Mouse (Mus musculus): ENCODE measurements at regions not wholly inside any gene's neighbourhood (a gene's known extent, or its start where the extent isn't known, plus 50 kb on each side); places are given as distances from the start of the nearest gene placed in this dataset.

- no peak for DNase-seq
Observed at GRCm38 (mm10) chr11:111858111-111858510, 792.1 kb downstream of the Kcnj2 start.

GRCm38 (mm10) chr11:111865143-111865542 lies 799.2 kb downstream of the Kcnj2 start:
- DNase-seq: no peak

- DNase-seq: no peak
Observed at GRCm38 (mm10) chr11:111875406-111875805, 809.4 kb downstream of the Kcnj2 start.

GRCm38 (mm10) chr11:111880146-111880545 lies 814.2 kb downstream of the Kcnj2 start:
- DNase-seq: no peak

- no peak for DNase-seq
Observed at GRCm38 (mm10) chr11:111890026-111890425, 824.1 kb downstream of the Kcnj2 start.

GRCm38 (mm10) chr11:111893861-111894260 lies 827.9 kb downstream of the Kcnj2 start:
- DNase-seq: no peak

GRCm38 (mm10) chr11:111895221-111896200 lies 829.5 kb downstream of the Kcnj2 start:
- DNase-seq: no peak

GRCm38 (mm10) chr11:111897001-111897400 lies 831.0 kb downstream of the Kcnj2 start:
- no peak for DNase-seq

- DNase-seq: peak; percentile 6
Observed at GRCm38 (mm10) chr11:111904086-111904485, 838.1 kb downstream of the Kcnj2 start.

GRCm38 (mm10) chr11:111913891-111914290 lies 847.9 kb downstream of the Kcnj2 start:
- DNase-seq: no peak

- DNase-seq: no peak
Observed at GRCm38 (mm10) chr11:111926336-111926735, 855.7 kb upstream of the Sox9 start.

GRCm38 (mm10) chr11:111929366-111929765 lies 852.7 kb upstream of the Sox9 start:
- DNase-seq: no peak

- peak; percentile 6 for DNase-seq
Observed at GRCm38 (mm10) chr11:111932052-111932451, 850.0 kb upstream of the Sox9 start.

GRCm38 (mm10) chr11:111944282-111944681 lies 837.7 kb upstream of the Sox9 start:
- peak; percentile 55 for DNase-seq

GRCm38 (mm10) chr11:111945806-111946205 lies 836.2 kb upstream of the Sox9 start:
- no peak for DNase-seq

GRCm38 (mm10) chr11:111947671-111948070 lies 834.4 kb upstream of the Sox9 start:
- DNase-seq: no peak

GRCm38 (mm10) chr11:111953421-111953820 lies 828.6 kb upstream of the Sox9 start:
- no peak for DNase-seq

GRCm38 (mm10) chr11:111957721-111958287 lies 824.2 kb upstream of the Sox9 start:
- no peak for DNase-seq

GRCm38 (mm10) chr11:111961047-111961837 lies 820.8 kb upstream of the Sox9 start:
- DNase-seq: no peak

GRCm38 (mm10) chr11:111961846-111962245 lies 820.2 kb upstream of the Sox9 start:
- DNase-seq: no peak

- DNase-seq: no peak
Observed at GRCm38 (mm10) chr11:111964066-111964465, 818.0 kb upstream of the Sox9 start.

- DNase-seq: no peak
Observed at GRCm38 (mm10) chr11:111966401-111966800, 815.6 kb upstream of the Sox9 start.

- peak; percentile 1 for DNase-seq
Observed at GRCm38 (mm10) chr11:111971001-111971400, 811.0 kb upstream of the Sox9 start.
